Mouse (Mus musculus) forebrain, embryonic 10.5 days (tissue): Measurements from ENCODE around the gene Kpna6. TPM values are rescaled to one million over a fixed set of nuclear protein-coding genes. Genes with fewer than 3 reads are reported as not detected.

Experiments
- DNase-seq: peaks from one replicate; pipeline ENCODE4 v3.0.0-alpha.2; 2017; ENCODE audit warnings: low spot score; ENCODE audit errors: extremely low spot score
- H3K27ac ChIP-seq: fragments of 300-500 bp; sonication (generic); 2 replicates; pipeline ENCODE4 v1.5.1; 2016; ENCODE audit warnings: mild to moderate bottlenecking
- H3K27me3 ChIP-seq: fragments of 300-500 bp; sonication (generic); 2 replicates; pipeline ENCODE4 v1.6.1; 2016; ENCODE audit warnings: mild to moderate bottlenecking; ENCODE audit not compliant: poor library complexity, severe bottlenecking
- H3K36me3 ChIP-seq: fragments of 300-500 bp; sonication (generic); replicated peaks from 2 replicates; pipeline ENCODE4 v1.6.1; 2016; ENCODE audit warnings: mild to moderate bottlenecking, moderate library complexity
- H3K4me1 ChIP-seq: fragments of 300-500 bp; sonication (generic); 2 replicates; pipeline ENCODE4 v1.6.1; 2016
- H3K4me3 ChIP-seq: fragments of 300-500 bp; sonication (generic); 2 replicates; pipeline ENCODE4 v1.5.1; 2016; ENCODE audit warnings: mild to moderate bottlenecking, moderate library complexity
- H3K9me3 ChIP-seq: fragments of 300-500 bp; sonication (generic); 2 replicates; pipeline ENCODE4 v1.6.1; 2016; ENCODE audit warnings: mild to moderate bottlenecking, moderate library complexity
- WGBS: fragments of 180-500 bp; shearing (Covaris S2); methylation state at CpG from one replicate; pipeline ENCODE4 v1.1.7; 2016; 5-methylcytosine and 5-hydroxymethylcytosine counted together
- polyA plus RNA-seq: library from polyadenylated mRNA; unstranded; fragments of >200 nt; fragmentation: Nextera tagmentation; extraction: Ambion mirVana; gene quantifications from 2 replicates; pipeline ENCODE4 v1.2.1, GENCODE M21; 2016

Kpna6 gene
- polyA plus RNA-seq, 1 experiment from 2014 or later: 15.1 TPM

- no peaks in the 10 kb centered on the region for H3K27me3 ChIP-seq
- no peak overlapping the region for H3K4me3 ChIP-seq
- DNase-seq: no peak
- peaks cover 23% of the 10 kb centered on the region for H3K36me3 ChIP-seq
- peaks cover 61% of the 10 kb centered on the region for H3K4me1 ChIP-seq
- 82% methylated on average over 8 of the region's 8 CpGs for WGBS
- no peak overlapping the region for H3K27ac ChIP-seq
- no peaks in the 10 kb centered on the region for H3K9me3 ChIP-seq
Measured at GRCm38 (mm10) chr4:129621283-129621841, 51.2 kb downstream of the Kpna6 start.

GRCm38 (mm10) chr4:129620419-129621282, 51.9 kb downstream of the Kpna6 start:
- WGBS: 88% methylated on average over 11 of the region's 11 CpGs
- H3K36me3 ChIP-seq: peaks cover 23% of the 10 kb centered on the region
- no peak for DNase-seq

GRCm38 (mm10) chr4:129618786-129619691, 53.5 kb downstream of the Kpna6 start, which contains the start of gene Iqcc:
TSS of gene Iqcc (minus strand) at chr4:129619099.
- Histone ChIP-seq H3K36me3 (peaks cover 23% of the 10 kb centered on the region), H3K4me3 (peak within 1 kb of the TSS; percentile 78), H3K27me3 (no peaks in the 10 kb centered on the region), H3K27ac (peak within 1 kb of the TSS; percentile 93), H3K4me1 (peaks cover 40% of the 10 kb centered on the region), H3K9me3 (no peaks in the 10 kb centered on the region)
- DNase-seq: peak; percentile 90
- WGBS: 6% methylated on average over 44 of the region's 44 CpGs

More at GRCm38 (mm10) chr4:129620419-129621282, 51.9 kb downstream of the Kpna6 start:
- Histone ChIP-seq H3K27me3 (no peaks in the 10 kb centered on the region), H3K4me1 (peaks cover 56% of the 10 kb centered on the region), H3K27ac (no peak overlapping the region), H3K9me3 (no peaks in the 10 kb centered on the region), H3K4me3 (no peak overlapping the region)

GRCm38 (mm10) chr4:129618031-129618430, 54.5 kb downstream of the Kpna6 start:
- no peak for DNase-seq
- H3K27me3 ChIP-seq: no peaks in the 10 kb centered on the region
- H3K9me3 ChIP-seq: no peaks in the 10 kb centered on the region
- peaks cover 30% of the 10 kb centered on the region for H3K4me1 ChIP-seq
- H3K27ac ChIP-seq: peak overlapping the region; percentile 93
- 95% methylated on average over 5 of the region's 5 CpGs for WGBS
- peaks cover 26% of the 10 kb centered on the region for H3K36me3 ChIP-seq
- H3K4me3 ChIP-seq: peak overlapping the region; percentile 78

GRCm38 (mm10) chr4:129617121-129617641, 55.4 kb downstream of the Kpna6 start:
- Histone ChIP-seq H3K36me3 (peaks cover 26% of the 10 kb centered on the region), H3K4me3 (no peak overlapping the region), H3K27ac (no peak overlapping the region), H3K27me3 (no peaks in the 10 kb centered on the region), H3K9me3 (no peaks in the 10 kb centered on the region), H3K4me1 (peaks cover 21% of the 10 kb centered on the region)
- DNase-seq: no peak
- WGBS: 97% methylated on average over 7 of the region's 7 CpGs

- Histone ChIP-seq H3K27ac (no peak overlapping the region), H3K4me1 (peaks cover 18% of the 10 kb centered on the region), H3K36me3 (peaks cover 26% of the 10 kb centered on the region), H3K9me3 (no peaks in the 10 kb centered on the region), H3K4me3 (no peak overlapping the region; the same call in 1 of the 2 replicates), H3K27me3 (no peaks in the 10 kb centered on the region)
- WGBS: 91% methylated on average over 3 of the region's 3 CpGs
- no peak for DNase-seq
Measured at GRCm38 (mm10) chr4:129616631-129617030, 55.9 kb downstream of the Kpna6 start.

- H3K4me1 ChIP-seq: peaks cover 18% of the 10 kb centered on the region
- DNase-seq: no peak
- H3K27me3 ChIP-seq: no peaks in the 10 kb centered on the region
- H3K4me3 ChIP-seq: no peak overlapping the region
- peaks cover 26% of the 10 kb centered on the region for H3K36me3 ChIP-seq
- no peaks in the 10 kb centered on the region for H3K9me3 ChIP-seq
- no peak overlapping the region for H3K27ac ChIP-seq
- WGBS: 94% methylated on average over 9 of the region's 9 CpGs
Measured at GRCm38 (mm10) chr4:129615801-129616290, 56.7 kb downstream of the Kpna6 start.

GRCm38 (mm10) chr4:129614093-129614492, 58.5 kb downstream of the Kpna6 start, which contains the start of gene Dcdc2b:
TSS of gene Dcdc2b (minus strand) at chr4:129614257.
- DNase-seq: no peak
- peaks cover 43% of the 10 kb centered on the region for H3K36me3 ChIP-seq
- no peak within 1 kb of the TSS for H3K4me3 ChIP-seq
- no peaks in the 10 kb centered on the region for H3K27me3 ChIP-seq
- 88% methylated on average over 6 of the region's 6 CpGs for WGBS
- H3K27ac ChIP-seq: no peak within 1 kb of the TSS
- H3K9me3 ChIP-seq: no peaks in the 10 kb centered on the region
- peaks cover 14% of the 10 kb centered on the region for H3K4me1 ChIP-seq

GRCm38 (mm10) chr4:129610472-129610871, 62.1 kb downstream of the Kpna6 start:
- Histone ChIP-seq H3K4me3 (no peak overlapping the region), H3K27ac (no peak overlapping the region), H3K9me3 (no peaks in the 10 kb centered on the region), H3K36me3 (peaks cover 54% of the 10 kb centered on the region), H3K4me1 (peaks cover 4% of the 10 kb centered on the region; the same call in 1 of the 2 replicates), H3K27me3 (no peaks in the 10 kb centered on the region)
- 75% methylated on average over 4 of the region's 4 CpGs for WGBS
- DNase-seq: no peak

GRCm38 (mm10) chr4:129610026-129610425, 62.5 kb downstream of the Kpna6 start:
- Histone ChIP-seq H3K27me3 (no peaks in the 10 kb centered on the region), H3K4me1 (peaks cover 4% of the 10 kb centered on the region; the same call in 1 of the 2 replicates), H3K36me3 (peaks cover 58% of the 10 kb centered on the region), H3K4me3 (no peak overlapping the region), H3K9me3 (no peaks in the 10 kb centered on the region), H3K27ac (no peak overlapping the region)
- no peak for DNase-seq
- WGBS: 78% methylated on average over 4 of the region's 4 CpGs

- H3K27ac ChIP-seq: no peak overlapping the region
- H3K9me3 ChIP-seq: no peaks in the 10 kb centered on the region
- WGBS: 87% methylated on average over 12 of the region's 12 CpGs
- DNase-seq: no peak
- H3K4me3 ChIP-seq: no peak overlapping the region
- no peaks in the 10 kb centered on the region for H3K27me3 ChIP-seq
- peaks cover 4% of the 10 kb centered on the region; the same call in 1 of the 2 replicates for H3K4me1 ChIP-seq
- peaks cover 66% of the 10 kb centered on the region for H3K36me3 ChIP-seq
Measured at GRCm38 (mm10) chr4:129609139-129609631, 63.4 kb downstream of the Kpna6 start.
